Mouse (Mus musculus): ENCODE measurements at regions not wholly inside any gene's neighbourhood (a gene's known extent, or its start where the extent isn't known, plus 50 kb on each side); places are given as distances from the start of the nearest gene placed in this dataset.
A peak's percentile ranks its signal among the peaks of the same experiment; 100 is the strongest.
"Not testable (repeated sequence)": the region's sequence is repeated elsewhere in the genome, so short reads cannot be mapped to it uniquely, and the experiment has no call there.

DNA sequence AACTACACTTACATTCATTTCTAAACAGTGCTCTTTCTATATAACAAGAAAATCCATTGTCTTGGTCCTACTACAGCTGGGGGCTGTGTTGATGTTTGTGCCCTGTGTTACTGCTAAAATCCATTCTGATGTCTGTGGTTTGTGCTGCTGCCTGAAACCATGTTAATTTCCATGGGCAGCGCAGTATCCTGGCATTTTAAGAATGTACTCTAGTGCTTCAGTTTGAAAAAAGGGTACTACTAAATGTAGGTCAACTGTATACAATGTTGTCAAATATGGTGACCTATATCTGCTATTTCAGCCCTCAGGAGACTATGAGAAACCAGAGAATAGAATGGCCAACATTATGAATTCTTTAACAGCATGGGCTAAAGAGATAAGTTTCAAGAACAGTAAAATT lies 1052.2 kb downstream of the Hace1 start:
- H3K27me3 ChIP-seq (ENCODE audit: control insufficient read depth, insufficient read depth, low read length) = no peaks in the 10 kb centered on the region
- H3K36me3 ChIP-seq (ENCODE audit: control insufficient read depth, insufficient read depth, low read length) = no peaks in the 10 kb centered on the region
- 88% methylated on average over 1 of the region's 1 CpGs for WGBS
- intact Hi-C loops (cut with DNase I) = no loop called here
- H3K79me2 ChIP-seq (replicated peaks; ENCODE audit: control insufficient read depth, insufficient read depth, low read length) = no peaks in the 10 kb centered on the region
- no peak overlapping the region for H3K9ac ChIP-seq (ENCODE audit: low read depth, low read length)
- no peaks in the 10 kb centered on the region for H3K4me1 ChIP-seq (ENCODE audit: control insufficient read depth, insufficient read depth, low read length)
- no peak overlapping the region for H3K4me3 ChIP-seq
- no peak for DNase-seq
- no peak for TF ChIP-seq EP300 (IDR thresholded peaks at IDR 0.05; ENCODE audit: insufficient read depth, low read depth, low read length)
- no peak for TF ChIP-seq POLR2A (IDR thresholded peaks at IDR 0.05; ENCODE audit: insufficient read depth, low read depth, low read length)
- no peak for TF ChIP-seq CTCF (IDR thresholded peaks at IDR 0.05)
- H3K27ac ChIP-seq = no peak overlapping the region

GRCm38 (mm10) chr10:46663041-46663440 lies 1085.4 kb downstream of the Hace1 start:
- no peaks in the 10 kb centered on the region for H3K36me3 ChIP-seq (ENCODE audit: control insufficient read depth, insufficient read depth, low read length)
- no peak overlapping the region for H3K9ac ChIP-seq (ENCODE audit: low read depth, low read length)
- no peak overlapping the region for H3K4me3 ChIP-seq
- no peak overlapping the region for H3K27ac ChIP-seq
- H3K27me3 ChIP-seq (ENCODE audit: control insufficient read depth, insufficient read depth, low read length) = no peaks in the 10 kb centered on the region
- TF ChIP-seq CTCF (IDR thresholded peaks at IDR 0.05) (no peak), EP300 (IDR thresholded peaks at IDR 0.05; ENCODE audit: insufficient read depth, low read depth, low read length) (no peak), POLR2A (IDR thresholded peaks at IDR 0.05; ENCODE audit: insufficient read depth, low read depth, low read length) (no peak)
- no peaks in the 10 kb centered on the region for H3K79me2 ChIP-seq (replicated peaks; ENCODE audit: control insufficient read depth, insufficient read depth, low read length)
- no peaks in the 10 kb centered on the region for H3K4me1 ChIP-seq (ENCODE audit: control insufficient read depth, insufficient read depth, low read length)
- intact Hi-C loops (cut with DNase I) = no loop called here
- DNase-seq = no peak

- H3K4me1 ChIP-seq (ENCODE audit: control insufficient read depth, insufficient read depth, low read length); intact Hi-C loops (cut with DNase I); H3K4me3 ChIP-seq; DNase-seq; H3K27ac ChIP-seq; H3K27me3 ChIP-seq (ENCODE audit: control insufficient read depth, insufficient read depth, low read length); H3K36me3 ChIP-seq (ENCODE audit: control insufficient read depth, insufficient read depth, low read length); H3K9ac ChIP-seq (ENCODE audit: low read depth, low read length); H3K79me2 ChIP-seq (replicated peaks; ENCODE audit: control insufficient read depth, insufficient read depth, low read length): not testable (repeated sequence)
- 91% methylated on average over 1 of the region's 1 CpGs for WGBS
Observed at GRCm38 (mm10) chr10:46689823-46690372, 1112.3 kb downstream of the Hace1 start.

DNA sequence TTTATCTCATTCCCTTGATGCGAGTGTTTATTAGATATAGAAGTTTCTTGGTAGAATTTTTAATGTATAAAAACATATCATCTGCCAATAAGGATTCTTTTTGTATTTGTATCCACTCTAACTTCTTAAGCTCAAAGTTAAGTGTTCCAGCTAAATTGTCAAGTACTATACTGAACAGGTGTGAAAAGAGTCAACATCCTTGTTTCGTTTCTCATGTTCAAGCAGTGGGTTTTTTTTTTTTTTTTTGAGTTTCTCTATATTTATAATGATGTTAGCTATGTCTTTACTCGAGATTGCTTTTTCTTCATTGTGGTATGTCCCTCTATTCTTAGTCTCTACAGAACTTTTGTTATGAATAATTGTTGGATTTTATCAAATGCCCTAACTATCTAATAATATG lies 1115.0 kb downstream of the Hace1 start:
- Histone ChIP-seq H3K27ac (no peak overlapping the region), H3K4me1 (ENCODE audit: control insufficient read depth, insufficient read depth, low read length) (no peaks in the 10 kb centered on the region), H3K79me2 (replicated peaks; ENCODE audit: control insufficient read depth, insufficient read depth, low read length) (no peaks in the 10 kb centered on the region), H3K4me3 (no peak overlapping the region), H3K9ac (ENCODE audit: low read depth, low read length) (no peak overlapping the region), H3K27me3 (ENCODE audit: control insufficient read depth, insufficient read depth, low read length) (no peaks in the 10 kb centered on the region), H3K36me3 (ENCODE audit: control insufficient read depth, insufficient read depth, low read length) (no peaks in the 10 kb centered on the region)
- DNase-seq = no peak
- intact Hi-C loops (cut with DNase I) = no loop called here
- no peak for TF ChIP-seq POLR2A (IDR thresholded peaks at IDR 0.05; ENCODE audit: insufficient read depth, low read depth, low read length)
- no peak for TF ChIP-seq CTCF (IDR thresholded peaks at IDR 0.05)
- no peak for TF ChIP-seq EP300 (IDR thresholded peaks at IDR 0.05; ENCODE audit: insufficient read depth, low read depth, low read length)
- 74% methylated on average over 3 of the region's 3 CpGs for whole genome bisulfite sequencing

DNA sequence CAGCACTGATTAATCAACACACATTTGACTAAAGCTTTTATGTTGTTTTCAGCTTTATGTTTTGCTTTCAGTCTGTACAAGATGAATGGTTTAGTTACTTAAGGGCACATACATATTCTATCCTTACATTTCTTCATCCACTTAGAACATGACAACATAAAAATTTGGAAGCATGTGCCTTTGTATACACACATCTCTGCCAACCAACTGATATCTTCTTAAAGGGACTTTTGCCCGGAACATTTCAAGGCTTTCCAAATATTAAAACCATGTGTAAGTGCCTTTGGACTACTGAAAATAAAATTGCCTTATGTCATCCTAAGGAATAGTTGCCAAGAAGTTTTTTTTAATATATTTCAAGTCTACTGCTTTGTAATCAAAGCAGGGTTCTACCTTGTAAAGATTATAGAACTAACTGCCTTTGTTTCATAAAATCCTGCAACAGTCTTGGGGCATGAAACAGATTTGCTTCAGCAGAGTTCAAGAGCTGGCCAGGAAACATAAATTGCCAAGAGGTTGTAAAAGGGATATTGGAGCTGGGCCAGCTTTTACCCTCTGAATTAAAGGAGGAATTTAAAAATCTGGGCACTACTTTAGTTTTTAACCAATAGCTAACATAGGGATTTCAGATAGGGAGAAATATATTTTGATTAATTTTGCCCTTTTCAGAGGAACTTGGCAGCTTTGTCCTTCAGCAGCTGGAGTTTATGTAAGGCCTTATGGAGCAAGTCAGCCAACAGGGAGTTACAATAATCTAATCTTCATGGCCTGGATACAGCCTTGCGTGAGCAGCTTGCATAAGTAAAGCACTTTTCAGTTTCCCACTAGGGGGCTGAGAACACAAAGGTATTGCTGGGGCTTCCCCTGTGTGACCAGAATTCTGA lies 1120.0 kb downstream of the Hace1 start:
- Histone ChIP-seq H3K9ac (ENCODE audit: low read depth, low read length) (no peak overlapping the region), H3K27ac (no peak overlapping the region), H3K4me3 (no peak overlapping the region), H3K36me3 (ENCODE audit: control insufficient read depth, insufficient read depth, low read length) (no peaks in the 10 kb centered on the region), H3K27me3 (ENCODE audit: control insufficient read depth, insufficient read depth, low read length) (no peaks in the 10 kb centered on the region), H3K79me2 (replicated peaks; ENCODE audit: control insufficient read depth, insufficient read depth, low read length) (no peaks in the 10 kb centered on the region), H3K4me1 (ENCODE audit: control insufficient read depth, insufficient read depth, low read length) (no peaks in the 10 kb centered on the region)
- WGBS = 19% methylated on average over 2 of the region's 2 CpGs
- TF ChIP-seq EP300 (IDR thresholded peaks at IDR 0.05; ENCODE audit: insufficient read depth, low read depth, low read length) (no peak), CTCF (IDR thresholded peaks at IDR 0.05) (peak; percentile 57), POLR2A (IDR thresholded peaks at IDR 0.05; ENCODE audit: insufficient read depth, low read depth, low read length) (no peak)
- peak in 1 of 2 experiments; percentile 24 for DNase-seq
- intact Hi-C loops (cut with DNase I) = no loop called here

GRCm38 (mm10) chr10:46701221-46701620 lies 1123.6 kb downstream of the Hace1 start:
- 44% methylated on average over 4 of the region's 4 CpGs for WGBS
- no peak overlapping the region for H3K9ac ChIP-seq (ENCODE audit: low read depth, low read length)
- intact Hi-C loops (cut with DNase I) = no loop called here
- no peak for DNase-seq
- no peaks in the 10 kb centered on the region for H3K36me3 ChIP-seq (ENCODE audit: control insufficient read depth, insufficient read depth, low read length)
- H3K27me3 ChIP-seq (ENCODE audit: control insufficient read depth, insufficient read depth, low read length) = no peaks in the 10 kb centered on the region
- no peaks in the 10 kb centered on the region for H3K4me1 ChIP-seq (ENCODE audit: control insufficient read depth, insufficient read depth, low read length)
- H3K27ac ChIP-seq = no peak overlapping the region
- no peak overlapping the region for H3K4me3 ChIP-seq
- H3K79me2 ChIP-seq (replicated peaks; ENCODE audit: control insufficient read depth, insufficient read depth, low read length) = no peaks in the 10 kb centered on the region
- TF ChIP-seq POLR2A (IDR thresholded peaks at IDR 0.05; ENCODE audit: insufficient read depth, low read depth, low read length) (no peak), CTCF (IDR thresholded peaks at IDR 0.05) (no peak), EP300 (IDR thresholded peaks at IDR 0.05; ENCODE audit: insufficient read depth, low read depth, low read length) (no peak)

GRCm38 (mm10) chr10:46708022-46708421 lies 1130.4 kb downstream of the Hace1 start:
- H3K36me3 ChIP-seq (ENCODE audit: control insufficient read depth, insufficient read depth, low read length); H3K4me3 ChIP-seq; H3K79me2 ChIP-seq (replicated peaks; ENCODE audit: control insufficient read depth, insufficient read depth, low read length); H3K27ac ChIP-seq; DNase-seq; H3K27me3 ChIP-seq (ENCODE audit: control insufficient read depth, insufficient read depth, low read length); H3K9ac ChIP-seq (ENCODE audit: low read depth, low read length); intact Hi-C loops (cut with DNase I); H3K4me1 ChIP-seq (ENCODE audit: control insufficient read depth, insufficient read depth, low read length): not testable (repeated sequence)
